Mouse (Mus musculus) heart, postnatal 36 days (tissue): ENCODE results near the gene Lrmda. TPM values are rescaled to one million over a fixed set of nuclear protein-coding genes. Genes with fewer than 3 reads are reported as not detected.

Source experiments
- DNase-seq, 2 experiments: peaks; one replicate each; pipeline ENCODE4 v3.0.0; 2021 to 2022
- intact Hi-C: fragments of 180-260 bp; cut with DNase I; formaldehyde crosslinking; loops from one replicate; pipeline ENCODE4 v1.15.1; 2025
- total RNA-seq, 2 experiments: library from RNA; stranded (reverse); gene quantifications; 2 replicates each; pipeline ENCODE4 v1.2.3; 2021

Lrmda gene
- total RNA-seq, 2 experiments from 2014 or later: 1.1 to 1.7 TPM

GRCm38 (mm10) chr14:22367615-22368014 is 348.1 kb downstream of the Lrmda start:
- intact Hi-C loops: no loop called here
- DNase-seq: no peak

GRCm38 (mm10) chr14:22371136-22371535 is 351.6 kb downstream of the Lrmda start:
- intact Hi-C loops: no loop called here
- DNase-seq: no peak

DNA sequence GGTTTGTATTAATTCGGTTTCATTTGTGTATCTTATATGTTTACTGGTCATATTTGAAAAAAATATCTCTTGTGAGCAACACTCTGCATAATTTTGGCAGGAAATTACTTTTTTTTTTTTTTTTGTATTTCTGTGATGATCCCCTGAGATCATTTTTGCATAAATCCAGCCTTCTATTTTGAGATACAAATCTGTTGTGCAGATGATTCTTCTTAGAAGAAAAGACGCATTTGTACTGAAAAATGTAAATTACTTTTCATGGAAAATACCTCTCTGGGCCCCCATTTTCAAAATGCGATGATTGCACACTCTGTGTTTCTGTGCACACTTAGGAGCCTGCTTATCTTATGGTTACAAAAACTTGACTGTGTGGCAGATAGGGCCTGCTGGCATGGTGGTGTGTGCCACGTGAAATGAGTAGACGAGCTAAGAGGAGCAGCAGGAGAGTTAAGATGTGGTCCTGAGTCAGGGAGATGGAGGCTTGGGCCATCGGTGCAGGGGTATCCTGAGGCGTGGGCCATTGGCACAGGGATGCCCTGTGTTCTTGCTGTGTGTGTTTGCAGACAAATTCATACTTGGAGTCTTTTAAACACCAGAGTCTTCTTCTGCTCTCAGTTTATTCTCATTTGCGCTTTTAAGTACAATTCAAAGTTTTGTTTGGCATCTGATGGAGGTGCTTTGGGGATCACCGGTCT is 353.3 kb downstream of the Lrmda start:
- intact Hi-C loops: no loop called here
- no peak for DNase-seq

DNA sequence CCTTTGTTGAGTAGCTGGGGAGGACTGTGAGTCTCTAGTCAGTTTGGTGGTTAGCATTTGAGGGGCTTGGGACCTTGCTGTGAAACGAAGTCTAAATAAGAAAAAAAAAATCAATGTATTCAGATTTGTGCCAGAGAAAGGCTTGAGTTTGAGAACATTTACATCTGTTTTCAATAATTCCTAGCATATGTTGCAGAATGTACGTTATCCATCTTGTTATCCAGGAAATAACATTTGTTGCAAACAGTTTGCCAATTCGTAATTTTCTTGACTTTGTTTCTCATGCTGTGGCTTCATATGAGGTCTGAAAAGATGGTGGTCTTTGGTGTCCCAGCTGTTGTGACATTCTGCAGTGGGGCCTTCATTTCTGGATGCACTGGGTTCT is 353.8 kb downstream of the Lrmda start:
- intact Hi-C loops: no loop called here
- no peak for DNase-seq

- intact Hi-C loops: no loop called here
- no peak for DNase-seq
Measured at GRCm38 (mm10) chr14:22377148-22377547, 357.6 kb downstream of the Lrmda start.

GRCm38 (mm10) chr14:22382101-22382500 is 362.6 kb downstream of the Lrmda start:
- intact Hi-C loops: no loop called here
- no peak for DNase-seq

DNA sequence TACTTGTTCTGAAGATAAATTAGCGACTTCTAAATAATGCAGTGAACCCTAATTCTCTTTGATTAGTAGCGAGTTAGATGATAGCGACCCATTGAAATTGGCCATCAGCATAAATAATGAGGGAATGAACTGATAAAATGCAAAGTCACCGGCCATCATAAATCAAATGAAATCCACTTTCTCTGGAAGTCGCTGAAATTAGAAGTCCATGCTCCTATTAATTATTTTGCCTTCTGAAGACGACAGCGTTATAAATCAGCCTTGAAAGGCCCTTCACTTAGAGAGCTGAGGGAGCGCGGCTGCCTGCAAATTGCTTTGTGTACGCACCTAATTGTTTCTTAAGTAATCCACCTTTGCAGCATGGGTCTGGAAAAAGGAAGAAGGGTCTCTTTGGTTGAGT is 374.1 kb downstream of the Lrmda start:
- no peak for DNase-seq
- intact Hi-C loops: no loop called here

DNA sequence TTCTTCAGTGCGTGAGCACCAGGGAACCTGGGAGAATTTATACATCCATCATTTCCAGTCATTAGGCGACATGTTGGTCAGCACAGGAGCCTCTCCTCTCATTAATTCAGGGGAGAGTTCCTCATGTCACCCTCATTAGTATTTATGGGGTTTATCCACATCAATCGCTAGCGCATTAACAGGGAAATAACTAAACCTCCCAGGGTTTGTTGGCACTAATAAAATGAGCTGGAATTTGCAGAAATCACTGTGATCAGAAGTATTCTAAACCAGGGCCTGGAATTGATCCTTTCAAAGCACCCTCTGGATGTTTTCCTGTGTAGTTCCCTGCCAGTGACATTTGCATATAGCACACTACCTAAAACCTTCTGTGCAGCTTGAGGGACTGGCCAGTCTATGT is 382.9 kb downstream of the Lrmda start:
- intact Hi-C loops: no loop called here
- no peak for DNase-seq

DNA sequence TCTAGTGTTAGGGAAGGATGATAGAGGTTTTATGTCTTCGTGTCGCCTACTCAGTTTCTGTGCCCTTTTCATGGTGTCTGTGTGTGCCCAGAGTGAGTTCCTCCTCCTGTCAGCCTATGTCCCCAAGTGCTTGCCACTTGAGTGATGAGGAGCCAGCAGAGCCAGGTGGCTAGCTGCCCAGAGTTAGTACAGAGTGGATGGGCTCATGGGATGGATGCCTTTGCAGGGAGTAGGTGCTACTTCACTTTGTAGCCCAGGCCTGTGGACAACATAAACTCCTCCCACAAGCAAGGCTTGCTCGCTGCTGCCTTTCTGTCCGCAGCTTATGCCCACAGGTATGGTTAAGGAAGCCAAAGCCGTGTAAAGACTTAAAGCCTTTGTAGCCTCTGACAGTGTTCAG is 387.1 kb downstream of the Lrmda start:
- peak; percentile 10 to 29 for DNase-seq
- intact Hi-C loops: no loop called here

- no peak for DNase-seq
- intact Hi-C loops: no loop called here
Measured at GRCm38 (mm10) chr14:22410826-22411225, 391.3 kb downstream of the Lrmda start.

- no peak for DNase-seq
- intact Hi-C loops: no loop called here
Measured at GRCm38 (mm10) chr14:22413220-22413619, 393.7 kb downstream of the Lrmda start.

- intact Hi-C loops: no loop called here
- no peak for DNase-seq
Measured at GRCm38 (mm10) chr14:22417706-22418105, 398.2 kb downstream of the Lrmda start.

GRCm38 (mm10) chr14:22421668-22422067 is 402.2 kb downstream of the Lrmda start:
- intact Hi-C loops: no loop called here
- no peak for DNase-seq

DNA sequence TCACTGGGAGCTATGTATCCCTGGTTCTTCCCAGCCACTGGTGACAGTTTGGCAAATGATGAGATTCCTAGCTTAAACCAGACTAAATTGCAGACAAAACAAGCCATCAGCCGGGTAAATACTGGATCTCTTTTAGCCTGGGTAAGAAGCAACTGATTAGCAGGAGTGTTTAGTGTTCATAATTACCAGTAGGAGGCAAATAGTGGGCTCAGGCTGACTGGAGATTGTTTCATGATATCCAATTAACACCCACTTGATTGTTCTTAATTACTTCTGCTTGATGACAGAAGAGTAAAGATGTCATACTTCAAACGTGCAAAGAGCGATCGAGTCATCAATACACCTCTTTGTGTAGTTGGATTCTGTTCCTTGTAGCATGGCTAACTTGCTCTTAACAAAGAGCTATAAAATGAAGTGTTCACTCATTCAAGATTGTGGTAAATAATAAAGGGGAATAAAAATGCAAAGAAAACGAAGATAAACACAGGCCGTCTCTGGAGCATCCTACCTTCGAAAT is 405.6 kb downstream of the Lrmda start:
- intact Hi-C loops: no loop called here
- no peak for DNase-seq

DNA sequence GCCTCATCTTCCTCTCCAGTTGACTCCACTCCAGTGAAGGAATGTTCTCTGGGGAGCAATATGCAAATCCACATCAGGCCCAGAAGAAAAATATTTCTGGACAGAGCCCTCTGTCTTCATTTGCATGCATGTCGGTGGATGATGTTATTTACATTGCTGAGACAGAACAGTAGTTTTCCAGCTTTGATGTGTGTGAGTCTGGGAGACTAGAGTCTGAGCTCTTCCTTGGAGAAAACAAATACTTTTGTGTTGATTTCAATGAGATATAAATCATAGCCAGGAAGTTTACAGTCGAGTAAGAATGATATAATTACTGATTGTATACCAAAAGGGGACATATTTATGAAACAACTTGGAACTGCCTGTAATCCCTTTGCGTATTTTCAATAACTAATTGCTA is 415.9 kb downstream of the Lrmda start:
- intact Hi-C loops: no loop called here
- no peak for DNase-seq

DNA sequence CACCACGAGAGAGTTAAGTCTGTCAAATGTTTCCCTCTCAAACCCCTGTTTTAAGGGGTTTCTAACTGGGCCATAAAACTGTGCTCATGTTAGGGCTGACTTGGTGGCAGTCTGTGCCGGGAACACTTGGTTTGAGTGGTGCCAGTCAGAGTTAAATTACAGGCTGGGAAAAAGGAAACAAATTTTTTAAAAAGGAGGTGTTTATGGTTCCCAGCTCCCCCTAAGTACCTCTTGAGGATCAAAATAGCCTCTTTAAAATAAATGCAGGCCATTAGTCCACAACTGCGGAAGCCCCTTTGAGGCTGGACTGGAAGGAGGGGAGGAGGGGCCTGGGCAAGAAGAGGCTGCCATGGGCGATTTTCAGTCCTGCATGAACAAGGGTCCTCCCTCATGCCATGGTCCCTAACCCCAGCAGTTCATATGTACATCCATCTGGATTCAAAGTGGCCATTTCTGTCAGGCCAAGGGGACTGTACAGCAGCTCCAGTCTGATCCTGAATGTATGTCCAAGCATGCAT is 416.4 kb downstream of the Lrmda start:
- DNase-seq: no peak
- intact Hi-C loops: no loop called here

DNA sequence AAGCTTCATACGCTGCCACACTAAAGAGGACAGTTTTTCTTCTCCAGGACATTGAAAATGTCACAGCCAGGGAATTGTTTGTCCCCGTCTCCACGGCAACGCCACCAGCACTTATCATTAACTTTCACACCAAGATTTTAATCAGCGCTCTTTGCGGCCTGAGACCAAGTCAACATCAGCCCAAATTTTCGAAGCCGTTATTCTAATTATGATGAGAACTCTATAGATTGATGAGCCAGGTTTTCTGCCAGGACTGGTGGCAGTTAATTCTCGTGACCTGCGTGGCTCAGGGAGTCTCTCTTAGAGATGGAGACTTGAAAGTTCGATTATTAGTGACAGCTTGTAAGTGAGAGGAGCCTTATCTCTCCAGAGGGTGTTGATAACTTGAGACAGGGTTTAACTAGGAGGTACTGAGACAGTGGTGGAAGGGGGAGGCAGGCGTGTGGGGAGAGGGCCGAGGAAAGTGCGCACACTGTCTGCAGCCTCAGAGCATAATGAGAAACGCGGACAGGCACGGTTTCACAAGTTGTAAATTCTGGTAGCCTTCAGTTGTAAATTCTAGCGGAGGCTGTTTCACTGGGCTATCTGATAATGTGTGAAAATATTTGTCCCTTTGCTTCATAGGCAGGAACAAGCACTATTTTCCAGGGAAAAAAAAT is 421.0 kb downstream of the Lrmda start:
- DNase-seq: no peak
- intact Hi-C loops: loop anchor here (5.0 kb wide), 1 partner anchor 453 kb away; the partner anchor contains the start of gene Zfp503

DNA sequence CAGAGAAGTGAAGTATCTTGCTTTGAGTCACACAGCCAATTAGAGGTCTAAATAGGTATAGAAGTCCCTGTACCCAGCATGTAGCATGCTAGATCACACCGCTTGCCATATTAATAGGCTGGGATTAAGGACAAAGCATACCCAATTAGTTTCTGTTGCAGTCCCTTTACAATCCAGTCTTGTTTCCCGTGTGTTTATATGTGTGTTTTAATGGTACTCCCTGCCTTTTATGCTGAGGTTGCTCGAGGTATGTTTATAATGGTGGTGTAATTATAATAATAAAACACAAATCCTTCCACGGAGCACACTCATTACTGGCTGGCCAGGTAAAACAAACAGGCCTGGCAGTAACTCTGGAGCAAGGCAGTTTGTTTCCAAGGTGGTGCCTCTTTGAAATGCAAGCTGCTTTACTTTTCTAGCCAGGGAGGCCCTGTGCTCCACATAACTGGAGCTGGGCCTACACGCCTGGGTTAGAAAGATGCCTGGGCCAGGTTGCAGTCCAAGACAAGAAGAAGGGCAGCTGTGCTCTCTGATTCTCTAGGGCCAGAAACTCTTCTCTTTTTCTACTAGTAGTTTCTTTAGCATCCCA is 422.4 kb downstream of the Lrmda start:
- no peak for DNase-seq
- intact Hi-C loops: loop anchor here (5.0 kb wide), 1 partner anchor 455 kb away; the partner anchor contains the start of gene Zfp503

GRCm38 (mm10) chr14:22442719-22443118 is 423.2 kb downstream of the Lrmda start:
- DNase-seq: no peak
- intact Hi-C loops: loop anchor here (5.0 kb wide), 1 partner anchor 455 kb away; the partner anchor contains the start of gene Zfp503

DNA sequence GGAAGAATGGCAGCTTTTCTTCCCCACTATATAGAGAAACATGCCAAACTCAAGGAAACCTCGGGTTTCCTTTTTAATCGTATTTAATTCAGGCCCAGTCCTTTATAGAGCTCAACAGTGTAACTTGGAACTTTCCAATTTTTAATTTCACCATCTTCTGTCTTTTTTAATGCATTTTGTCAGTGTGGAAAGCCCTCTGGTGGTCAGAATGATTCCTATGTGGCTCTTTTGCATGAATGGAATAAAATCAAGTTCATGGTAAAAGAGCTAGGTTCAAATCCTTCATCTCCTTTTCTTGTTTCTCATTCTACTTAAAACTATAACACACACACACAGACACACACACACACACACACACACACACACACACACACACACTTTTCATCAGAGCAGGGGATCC is 425.0 kb downstream of the Lrmda start:
- no peak for DNase-seq
- intact Hi-C loops: loop anchor here (5.0 kb wide), 1 partner anchor 457 kb away; the partner anchor contains the start of gene Zfp503

GRCm38 (mm10) chr14:22445161-22445821 is 425.8 kb downstream of the Lrmda start:
- DNase-seq: peak in 1 of 2 experiments; percentile 6
- intact Hi-C loops: no loop called here
